Mouse (Mus musculus): ENCODE measurements around the gene Mefv. TPM values are rescaled to one million over a fixed set of nuclear protein-coding genes. Genes with fewer than 3 reads are reported as not detected.

Gene Mefv
- polyA plus RNA-seq, 1 experiment from 2014 or later: not detected

Other genes with a start within 250 kb of the Mefv start
- gene Olfr161, start 127.1 kb downstream of the Mefv start, polyA plus RNA-seq (2014; fragmentation: Nextera tagmentation; extraction: Ambion mirVana): not detected in 2 replicates
- 18.2 and 21.9 TPM in 2 replicates for gene Zfp263, start 26.0 kb upstream of the Mefv start, polyA plus RNA-seq (2014; fragmentation: Nextera tagmentation; extraction: Ambion mirVana)
- gene Olfr15, start 112.8 kb upstream of the Mefv start, polyA plus RNA-seq (2014; fragmentation: Nextera tagmentation; extraction: Ambion mirVana): not detected in 2 replicates
- gene Zfp174, start 129.2 kb upstream of the Mefv start, polyA plus RNA-seq (2014; fragmentation: Nextera tagmentation; extraction: Ambion mirVana): 1.0 and 1.1 TPM in 2 replicates
- gene Naa60, start 154.3 kb upstream of the Mefv start, polyA plus RNA-seq (2014; fragmentation: Nextera tagmentation; extraction: Ambion mirVana): 39.0 and 40.2 TPM in 2 replicates
- gene Zfp597, start 166.5 kb upstream of the Mefv start, polyA plus RNA-seq (2014; fragmentation: Nextera tagmentation; extraction: Ambion mirVana): 6.1 and 7.9 TPM in 2 replicates
- gene Gm20695, start 166.6 kb upstream of the Mefv start, polyA plus RNA-seq (2014; fragmentation: Nextera tagmentation; extraction: Ambion mirVana): 1.7 and 2.0 TPM in 2 replicates
- gene 1700037C18Rik, start 190.6 kb upstream of the Mefv start, polyA plus RNA-seq (2014; fragmentation: Nextera tagmentation; extraction: Ambion mirVana): 7.1 and 7.6 TPM in 2 replicates
- 13.2 and 17.0 TPM in 2 replicates for gene Cluap1, start 190.7 kb upstream of the Mefv start, polyA plus RNA-seq (2014; fragmentation: Nextera tagmentation; extraction: Ambion mirVana)

Measured in heart, embryonic 14.5 days (tissue).